Mouse (Mus musculus): ENCODE results near the gene Sycp2. TPM values are rescaled to one million over a fixed set of nuclear protein-coding genes. Genes with fewer than 3 reads are reported as not detected.

Gene Sycp2
- total and polyA plus RNA-seq, 2 experiments from 2014 or later, result 0.12 TPM; not detected in 1

- no peaks in the 10 kb centered on the region for H3K9me3 ChIP-seq (replicated peaks; ENCODE audit: control insufficient read depth, low read length)
- no peaks in the 10 kb centered on the region for H3K27me3 ChIP-seq (ENCODE audit: control insufficient read depth, insufficient read depth, low read length)
- H3K36me3 ChIP-seq (replicated peaks; ENCODE audit: control insufficient read depth, insufficient read depth, low read length), result no peaks in the 10 kb centered on the region
- no peak overlapping the region for H3K27ac ChIP-seq (ENCODE audit: low read depth)
- H3K4me2 ChIP-seq (ENCODE audit: low read depth, low read length), result no peak overlapping the region
- no peak overlapping the region for H3K4me3 ChIP-seq (ENCODE audit: low read depth, low read length)
- no peak overlapping the region for H3K9ac ChIP-seq (replicated peaks; ENCODE audit: low read depth, low read length)
- WGBS, result 51% methylated on average over 10 of the region's 10 CpGs
- DNase-seq (ENCODE audit: low spot score) (peak; percentile 7), ATAC-seq (ENCODE audit: insufficient read depth, low read depth) (no peak)
- H3K4me1 ChIP-seq (ENCODE audit: control insufficient read depth, insufficient read depth), result no peaks in the 10 kb centered on the region
- TF ChIP-seq CTCF (IDR thresholded peaks at IDR 0.05; ENCODE audit: low read depth), result no peak
- no peak for TF ChIP-seq EP300 (IDR thresholded peaks at IDR 0.05; ENCODE audit: low read depth)
Measured at GRCm38 (mm10) chr2:178321271-178321670, 86.2 kb downstream of the Sycp2 start.

DNA sequence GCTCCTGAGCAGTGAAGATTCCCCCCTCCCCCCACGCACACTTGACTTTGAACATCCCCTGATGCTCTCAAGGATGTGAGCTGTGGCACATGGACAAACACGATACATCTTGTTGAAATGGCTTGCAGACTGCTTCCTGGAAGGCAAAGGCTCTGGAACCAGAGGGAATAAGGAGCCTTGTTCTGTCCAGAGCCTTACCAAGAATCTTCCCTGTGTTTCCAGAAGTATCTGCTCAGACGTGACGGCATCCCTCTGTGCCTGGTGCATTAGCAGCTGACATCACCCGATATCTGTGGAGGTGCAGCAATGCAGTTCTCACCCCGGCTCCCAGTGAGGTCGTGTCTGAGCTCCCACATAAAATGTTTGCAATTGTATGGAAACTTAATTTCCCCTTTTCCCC is 87.7 kb downstream of the Sycp2 start:
- ATAC-seq (ENCODE audit: insufficient read depth, low read depth) (no peak), DNase-seq (ENCODE audit: low spot score) (no peak)
- 71% methylated on average over 7 of the region's 7 CpGs for whole genome bisulfite sequencing
- Histone ChIP-seq H3K4me3 (ENCODE audit: low read depth, low read length) (no peak overlapping the region), H3K36me3 (replicated peaks; ENCODE audit: control insufficient read depth, insufficient read depth, low read length) (no peaks in the 10 kb centered on the region), H3K4me1 (ENCODE audit: control insufficient read depth, insufficient read depth) (no peaks in the 10 kb centered on the region), H3K27me3 (ENCODE audit: control insufficient read depth, insufficient read depth, low read length) (no peaks in the 10 kb centered on the region), H3K9ac (replicated peaks; ENCODE audit: low read depth, low read length) (no peak overlapping the region), H3K27ac (ENCODE audit: low read depth) (no peak overlapping the region), H3K4me2 (ENCODE audit: low read depth, low read length) (no peak overlapping the region), H3K9me3 (replicated peaks; ENCODE audit: control insufficient read depth, low read length) (no peaks in the 10 kb centered on the region)
- TF ChIP-seq CTCF (IDR thresholded peaks at IDR 0.05; ENCODE audit: low read depth), result no peak
- TF ChIP-seq EP300 (IDR thresholded peaks at IDR 0.05; ENCODE audit: low read depth), result no peak

GRCm38 (mm10) chr2:178316281-178316680 is 91.2 kb downstream of the Sycp2 start:
- H3K27me3 ChIP-seq (ENCODE audit: control insufficient read depth, insufficient read depth, low read length), result no peaks in the 10 kb centered on the region
- no peaks in the 10 kb centered on the region for H3K9me3 ChIP-seq (replicated peaks; ENCODE audit: control insufficient read depth, low read length)
- TF ChIP-seq EP300 (IDR thresholded peaks at IDR 0.05; ENCODE audit: low read depth), result no peak
- no peak for TF ChIP-seq CTCF (IDR thresholded peaks at IDR 0.05; ENCODE audit: low read depth)
- DNase-seq (ENCODE audit: low spot score) (no peak), ATAC-seq (ENCODE audit: insufficient read depth, low read depth) (no peak)
- H3K4me2 ChIP-seq (ENCODE audit: low read depth, low read length), result no peak overlapping the region
- no peak overlapping the region for H3K4me3 ChIP-seq (ENCODE audit: low read depth, low read length)
- H3K27ac ChIP-seq (ENCODE audit: low read depth), result no peak overlapping the region
- 83% methylated on average over 1 of the region's 1 CpGs for WGBS
- no peaks in the 10 kb centered on the region for H3K4me1 ChIP-seq (ENCODE audit: control insufficient read depth, insufficient read depth)
- H3K36me3 ChIP-seq (replicated peaks; ENCODE audit: control insufficient read depth, insufficient read depth, low read length), result no peaks in the 10 kb centered on the region
- no peak overlapping the region for H3K9ac ChIP-seq (replicated peaks; ENCODE audit: low read depth, low read length)

DNA sequence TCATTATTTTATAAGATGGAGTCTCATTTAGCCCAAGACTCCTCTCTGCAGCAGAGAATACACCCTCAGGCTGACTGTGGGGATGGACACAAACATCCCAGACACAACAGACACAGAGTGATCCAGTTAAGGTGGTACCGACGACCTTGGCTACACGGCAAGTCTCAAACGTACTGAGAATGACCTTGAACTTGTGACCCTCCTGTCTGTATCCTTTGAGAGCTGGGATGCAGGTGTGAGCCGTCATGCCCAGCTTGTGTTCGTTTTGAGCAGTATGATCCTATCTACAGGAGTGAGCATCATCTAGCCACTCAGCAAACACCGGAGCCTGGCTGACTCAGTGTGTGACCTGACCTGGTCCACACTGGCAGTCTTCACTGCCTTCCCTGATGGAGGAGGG is 93.9 kb downstream of the Sycp2 start:
- no peak for TF ChIP-seq CTCF (IDR thresholded peaks at IDR 0.05; ENCODE audit: low read depth)
- TF ChIP-seq EP300 (IDR thresholded peaks at IDR 0.05; ENCODE audit: low read depth), result no peak
- Histone ChIP-seq H3K4me2 (ENCODE audit: low read depth, low read length) (no peak overlapping the region), H3K4me1 (ENCODE audit: control insufficient read depth, insufficient read depth) (no peaks in the 10 kb centered on the region), H3K9me3 (replicated peaks; ENCODE audit: control insufficient read depth, low read length) (no peaks in the 10 kb centered on the region), H3K36me3 (replicated peaks; ENCODE audit: control insufficient read depth, insufficient read depth, low read length) (no peaks in the 10 kb centered on the region), H3K27ac (ENCODE audit: low read depth) (no peak overlapping the region), H3K4me3 (ENCODE audit: low read depth, low read length) (no peak overlapping the region), H3K9ac (replicated peaks; ENCODE audit: low read depth, low read length) (no peak overlapping the region), H3K27me3 (ENCODE audit: control insufficient read depth, insufficient read depth, low read length) (no peaks in the 10 kb centered on the region)
- WGBS, result 59% methylated on average over 7 of the region's 7 CpGs
- ATAC-seq (ENCODE audit: insufficient read depth, low read depth) (no peak), DNase-seq (ENCODE audit: low spot score) (no peak)

DNA sequence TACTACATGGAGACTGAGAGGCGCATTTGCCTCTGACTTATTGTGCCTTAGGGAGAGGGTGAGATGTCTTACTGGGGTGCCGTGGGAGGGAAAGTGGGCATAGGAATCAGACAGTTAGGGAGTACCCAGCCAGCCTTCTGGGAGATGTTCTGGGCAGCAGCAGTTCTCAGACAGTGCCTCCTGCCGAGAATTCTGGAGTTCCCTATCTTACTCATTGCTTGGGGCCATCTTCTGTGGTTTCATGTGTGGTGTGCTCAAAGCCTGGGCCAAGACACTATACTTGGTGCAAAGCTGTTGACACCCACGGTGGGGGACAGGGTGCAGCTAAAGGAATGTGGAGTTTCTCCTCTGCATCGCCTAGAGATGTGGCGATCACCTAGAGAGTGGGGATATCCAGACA is 102.8 kb downstream of the Sycp2 start:
- Histone ChIP-seq H3K27me3 (ENCODE audit: control insufficient read depth, insufficient read depth, low read length) (no peaks in the 10 kb centered on the region), H3K4me3 (ENCODE audit: low read depth, low read length) (no peak overlapping the region), H3K4me2 (ENCODE audit: low read depth, low read length) (no peak overlapping the region), H3K9me3 (replicated peaks; ENCODE audit: control insufficient read depth, low read length) (no peaks in the 10 kb centered on the region), H3K27ac (ENCODE audit: low read depth) (no peak overlapping the region), H3K36me3 (replicated peaks; ENCODE audit: control insufficient read depth, insufficient read depth, low read length) (no peaks in the 10 kb centered on the region), H3K4me1 (ENCODE audit: control insufficient read depth, insufficient read depth) (no peaks in the 10 kb centered on the region), H3K9ac (replicated peaks; ENCODE audit: low read depth, low read length) (no peak overlapping the region)
- ATAC-seq (ENCODE audit: insufficient read depth, low read depth), result no peak
- no peak for DNase-seq (ENCODE audit: low spot score)
- TF ChIP-seq CTCF (IDR thresholded peaks at IDR 0.05; ENCODE audit: low read depth), result no peak
- no peak for TF ChIP-seq EP300 (IDR thresholded peaks at IDR 0.05; ENCODE audit: low read depth)
- WGBS, result 54% methylated on average over 6 of the region's 6 CpGs

- DNase-seq (ENCODE audit: low spot score) (no peak), ATAC-seq (ENCODE audit: insufficient read depth, low read depth) (no peak)
- TF ChIP-seq EP300 (IDR thresholded peaks at IDR 0.05; ENCODE audit: low read depth) (no peak), CTCF (IDR thresholded peaks at IDR 0.05; ENCODE audit: low read depth) (no peak)
- no peaks in the 10 kb centered on the region for H3K27me3 ChIP-seq (ENCODE audit: control insufficient read depth, insufficient read depth, low read length)
- no peak overlapping the region for H3K27ac ChIP-seq (ENCODE audit: low read depth)
- no peaks in the 10 kb centered on the region for H3K9me3 ChIP-seq (replicated peaks; ENCODE audit: control insufficient read depth, low read length)
- no peak overlapping the region for H3K4me2 ChIP-seq (ENCODE audit: low read depth, low read length)
- WGBS, result 38% methylated on average over 1 of the region's 1 CpGs
- no peaks in the 10 kb centered on the region for H3K36me3 ChIP-seq (replicated peaks; ENCODE audit: control insufficient read depth, insufficient read depth, low read length)
- H3K9ac ChIP-seq (replicated peaks; ENCODE audit: low read depth, low read length), result no peak overlapping the region
- no peak overlapping the region for H3K4me3 ChIP-seq (ENCODE audit: low read depth, low read length)
- no peaks in the 10 kb centered on the region for H3K4me1 ChIP-seq (ENCODE audit: control insufficient read depth, insufficient read depth)
Measured at GRCm38 (mm10) chr2:178304188-178304529, 103.3 kb downstream of the Sycp2 start.
